Mouse (Mus musculus) lung, postnatal 0 days (tissue): ENCODE measurements around the gene Slc35f6. TPM values are rescaled to one million over a fixed set of nuclear protein-coding genes. Genes with fewer than 3 reads are reported as not detected.
A peak's percentile ranks its signal among the peaks of the same experiment; 100 is the strongest.

Experiments
- ATAC-seq: fragments of 200-750 bp; cut with Nextera tagmentation; 2 replicates; pipeline ENCODE4 v1.8.0; 2017; ENCODE audit warnings: moderate library complexity
- DNase-seq: peaks from one replicate; pipeline ENCODE4 v3.0.0-alpha.2; 2016; ENCODE audit warnings: low spot score
- H3K27ac ChIP-seq: fragments of 300-500 bp; sonication (generic); 2 replicates; pipeline ENCODE4 v1.5.1; 2014; ENCODE audit warnings: antibody characterized with exemption, mild to moderate bottlenecking, low read length, mixed read lengths
- H3K27me3 ChIP-seq: fragments of 300-500 bp; sonication (generic); replicated peaks from 2 replicates; pipeline ENCODE4 v1.6.1; 2014; ENCODE audit warnings: low read length, mixed read lengths; ENCODE audit not compliant: insufficient read depth
- H3K36me3 ChIP-seq: fragments of 300-500 bp; sonication (generic); 2 replicates; pipeline ENCODE4 v1.6.1; 2014; ENCODE audit warnings: low read length, mixed read lengths; ENCODE audit not compliant: insufficient read depth
- H3K4me1 ChIP-seq: fragments of 300-500 bp; sonication (generic); 2 replicates; pipeline ENCODE4 v1.6.1; 2014; ENCODE audit warnings: antibody characterized with exemption, low read depth, low read length, mixed read lengths; ENCODE audit not compliant: insufficient read depth
- H3K4me2 ChIP-seq: fragments of 300-500 bp; sonication (generic); replicated peaks from 2 replicates; pipeline ENCODE4 v1.6.1; 2014; ENCODE audit warnings: low read depth, mild to moderate bottlenecking, low read length, moderate library complexity, mixed read lengths
- H3K4me3 ChIP-seq: fragments of 300-500 bp; sonication (generic); 2 replicates; pipeline ENCODE4 v1.5.1; 2014; ENCODE audit warnings: low read depth, low read length
- H3K9ac ChIP-seq: fragments of 300-500 bp; sonication (generic); replicated peaks from 2 replicates; pipeline ENCODE4 v1.6.1; 2014; ENCODE audit warnings: low read depth, mild to moderate bottlenecking
- H3K9me3 ChIP-seq: fragments of 300-500 bp; sonication (generic); 2 replicates; pipeline ENCODE4 v1.6.1; 2016; ENCODE audit warnings: low read length, mixed read lengths
- CTCF ChIP-seq: IDR thresholded peaks from 2 replicates; pipeline ENCODE4 v1.5.1; 2016; ENCODE audit warnings: antibody characterized with exemption, mild to moderate bottlenecking
- EP300 ChIP-seq: IDR thresholded peaks from 2 replicates; pipeline ENCODE4 v1.6.1; 2016; ENCODE audit warnings: antibody characterized with exemption, mild to moderate bottlenecking, control low read depth
- WGBS: fragments of 180-500 bp; shearing (Covaris S2); extraction: QIAGEN DNeasy Blood & Tissue Kit; methylation state at CpG from one replicate; pipeline ENCODE4 v1.1.7; 2014; 5-methylcytosine and 5-hydroxymethylcytosine counted together
- polyA plus RNA-seq: library from polyadenylated mRNA; unstranded; fragments of >200 nt; fragmentation: Nextera tagmentation; extraction: Ambion mirVana; gene quantifications from 2 replicates; pipeline ENCODE4 v1.2.1, GENCODE M21; 2015

Gene Slc35f6
- polyA plus RNA-seq, 1 experiment from 2014 or later, result 34.5 TPM

- TF ChIP-seq EP300 (no peak), CTCF (no peak)
- Histone ChIP-seq H3K9me3 (no peaks in the 10 kb centered on the region), H3K4me1 (peaks cover 11% of the 10 kb centered on the region), H3K27ac (no peak overlapping the region), H3K27me3 (no peaks in the 10 kb centered on the region), H3K4me2 (no peak overlapping the region), H3K36me3 (peaks cover 8% of the 10 kb centered on the region; the same call in 1 of the 2 replicates), H3K4me3 (no peak overlapping the region), H3K9ac (no peak overlapping the region)
- ATAC-seq, result no peak
- peak; percentile 24 for DNase-seq
- WGBS, result 72% methylated on average over 6 of the region's 6 CpGs
Measured at GRCm38 (mm10) chr5:30653246-30653645, 5.5 kb downstream of the Slc35f6 start.

- H3K9me3 ChIP-seq, result no peaks in the 10 kb centered on the region
- H3K4me2 ChIP-seq, result no peak overlapping the region
- DNase-seq (no peak), ATAC-seq (no peak)
- no peak overlapping the region for H3K27ac ChIP-seq
- no peak overlapping the region for H3K4me3 ChIP-seq
- 76% methylated on average over 8 of the region's 8 CpGs for WGBS
- no peaks in the 10 kb centered on the region for H3K27me3 ChIP-seq
- peaks cover 8% of the 10 kb centered on the region; the same call in 1 of the 2 replicates for H3K36me3 ChIP-seq
- H3K9ac ChIP-seq, result no peak overlapping the region
- H3K4me1 ChIP-seq, result no peaks in the 10 kb centered on the region
- TF ChIP-seq EP300 (no peak), CTCF (no peak)
Measured at GRCm38 (mm10) chr5:30655042-30655441, 7.3 kb downstream of the Slc35f6 start.

- Histone ChIP-seq H3K36me3 (peaks cover 8% of the 10 kb centered on the region; the same call in 1 of the 2 replicates), H3K4me2 (no peak overlapping the region), H3K4me3 (no peak overlapping the region), H3K27ac (no peak overlapping the region), H3K4me1 (no peaks in the 10 kb centered on the region), H3K27me3 (no peaks in the 10 kb centered on the region), H3K9ac (no peak overlapping the region), H3K9me3 (no peaks in the 10 kb centered on the region)
- ATAC-seq (no peak), DNase-seq (no peak)
- WGBS, result 81% methylated on average over 6 of the region's 6 CpGs
- TF ChIP-seq EP300, result no peak
Measured at GRCm38 (mm10) chr5:30655526-30656195, 7.9 kb downstream of the Slc35f6 start.

- Histone ChIP-seq H3K9ac (no peak overlapping the region), H3K4me2 (no peak overlapping the region), H3K4me1 (no peaks in the 10 kb centered on the region), H3K27ac (no peak overlapping the region), H3K36me3 (peaks cover 8% of the 10 kb centered on the region; the same call in 1 of the 2 replicates), H3K9me3 (no peaks in the 10 kb centered on the region), H3K27me3 (no peaks in the 10 kb centered on the region), H3K4me3 (no peak overlapping the region)
- ATAC-seq (no peak), DNase-seq (no peak)
- TF ChIP-seq EP300 (no peak), CTCF (no peak)
- 81% methylated on average over 4 of the region's 4 CpGs for WGBS
Measured at GRCm38 (mm10) chr5:30659042-30659441, 11.3 kb downstream of the Slc35f6 start.

GRCm38 (mm10) chr5:30660278-30660677, 12.5 kb downstream of the Slc35f6 start:
- Histone ChIP-seq H3K4me1 (no peaks in the 10 kb centered on the region), H3K4me2 (no peak overlapping the region), H3K4me3 (no peak overlapping the region), H3K27ac (no peak overlapping the region), H3K36me3 (peaks cover 8% of the 10 kb centered on the region; the same call in 1 of the 2 replicates), H3K27me3 (no peaks in the 10 kb centered on the region), H3K9ac (no peak overlapping the region), H3K9me3 (no peaks in the 10 kb centered on the region)
- ATAC-seq, result no peak
- DNase-seq, result no peak
- 95% methylated on average over 1 of the region's 1 CpGs for WGBS
- no peak for TF ChIP-seq EP300
- no peak for TF ChIP-seq CTCF

- Histone ChIP-seq H3K36me3 (peaks cover 8% of the 10 kb centered on the region; the same call in 1 of the 2 replicates), H3K27me3 (no peaks in the 10 kb centered on the region), H3K27ac (no peak overlapping the region), H3K4me1 (no peaks in the 10 kb centered on the region), H3K4me3 (no peak overlapping the region), H3K9ac (no peak overlapping the region), H3K9me3 (no peaks in the 10 kb centered on the region), H3K4me2 (no peak overlapping the region)
- TF ChIP-seq EP300 (no peak), CTCF (no peak)
- 91% methylated on average over 5 of the region's 5 CpGs for WGBS
- no peak for DNase-seq
- ATAC-seq, result no peak
Measured at GRCm38 (mm10) chr5:30660813-30661212, 13.1 kb downstream of the Slc35f6 start.
